Comparison of ENCODE assay signal across 10 mouse cellular contexts in genomic region chr10:43035579-43035978, GRCm38 (mm10).
DNase-seq lines count a peak whose midpoint lies in the region; ATAC-seq and TF ChIP-seq lines count a peak whose summit lies in the region.
"Had no signal": no experiment of that assay in that cellular context is flagged by ENCODE, and none has a peak within 500 bp of the region (broad histone marks: within the 10 kb centered on the region; RNA-seq: fewer than 3 reads in every experiment).

No protein-coding gene starts in this region.

- 60% methylated on average over 8 of the region's 8 CpGs for WGBS in intestine, embryonic 15.5 days
- 70% methylated on average over 8 of the region's 8 CpGs for WGBS in intestine, postnatal 0 days

- no peak overlapping the region for H3K4me3 ChIP-seq in intestine, embryonic 15.5 days (replicated peaks)
- H3K4me3 ChIP-seq in intestine, postnatal 0 days (ENCODE audit: low read depth, low read length): no peak overlapping the region
- H3K4me3 ChIP-seq in left cerebral cortex, adult 2 months: no peak overlapping the region
- H3K4me3 ChIP-seq: layer of hippocampus, adult 2 months had no signal

- no peak for TF ChIP-seq CTCF in intestine, postnatal 0 days (IDR thresholded peaks at IDR 0.05; ENCODE audit: low read depth)
- no peak for TF ChIP-seq CTCF in left cerebral cortex, adult 2 months (IDR thresholded peaks at IDR 0.05)

- 0 out of 2 replicates have a peak, but pooled peaks cover 5% of the 10 kb centered on the region for H3K4me1 ChIP-seq in intestine, embryonic 15.5 days (replicated peaks)
- H3K4me1 ChIP-seq in intestine, postnatal 0 days (replicated peaks; ENCODE audit: control insufficient read depth, insufficient read depth, low read length): no peaks in the 10 kb centered on the region

- no peak overlapping the region for H3K4me2 ChIP-seq in intestine, embryonic 15.5 days (replicated peaks)
- H3K4me2 ChIP-seq in intestine, postnatal 0 days (replicated peaks; ENCODE audit: low read depth): no peak overlapping the region

- no peaks in the 10 kb centered on the region for H3K36me3 ChIP-seq in intestine, embryonic 15.5 days
- H3K36me3 ChIP-seq in intestine, postnatal 0 days (ENCODE audit: control insufficient read depth, insufficient read depth): no peaks in the 10 kb centered on the region

- no peaks in the 10 kb centered on the region for H3K27me3 ChIP-seq in intestine, embryonic 15.5 days (replicated peaks)
- H3K27me3 ChIP-seq in intestine, postnatal 0 days (replicated peaks; ENCODE audit: control insufficient read depth, insufficient read depth, low read length): no peaks in the 10 kb centered on the region

- intact Hi-C loops in left cerebral cortex, adult 2 months (cut with DNase I): no loop called here

- peak; percentile 8; the same call in 1 of the 2 replicates for ATAC-seq in intestine, embryonic 15.5 days
- ATAC-seq in intestine, postnatal 0 days: no peak
- no peak for ATAC-seq in megakaryocyte, adult 5-6 weeks (ENCODE audit: poor library complexity, severe bottlenecking)
- ATAC-seq: forebrain, embryonic 14.5 days had no signal

- H3K9me3 ChIP-seq in intestine, embryonic 15.5 days: no peaks in the 10 kb centered on the region
- H3K9me3 ChIP-seq in intestine, postnatal 0 days (ENCODE audit: control insufficient read depth): no peaks in the 10 kb centered on the region

- no peak overlapping the region for H3K9ac ChIP-seq in intestine, embryonic 15.5 days
- H3K9ac ChIP-seq in intestine, postnatal 0 days (ENCODE audit: low read depth, low read length): no peak overlapping the region

- peak; percentile 9 for DNase-seq in 3T3-L1 (ENCODE audit: low read depth, low spot score)
- peak; percentile 66 for DNase-seq in brain, adult 2 months (ENCODE audit: low read depth, low spot score)
- peak; percentile 50 for DNase-seq in heart, adult 8-10 months (ENCODE audit: low spot score)
- no peak for DNase-seq in yolk sac, embryonic 10.5 days (ENCODE audit: low spot score)
- DNase-seq in left cerebral cortex, adult 2 months (ENCODE audit: extremely low spot score in 1 of 2, low spot score in 2 of 2): no peak

- H3K27ac ChIP-seq in intestine, embryonic 15.5 days: no peak overlapping the region
- no peak overlapping the region for H3K27ac ChIP-seq in intestine, postnatal 0 days (ENCODE audit: low read depth, low read length)
- H3K27ac ChIP-seq in left cerebral cortex, adult 2 months: no peak overlapping the region
- H3K27ac ChIP-seq: layer of hippocampus, adult 2 months had no signal

Comparison
In these comparisons a context has a peak if more than half of its experiments do, and no peak if none do; other contexts are left out.
1. DNase-seq: peak in 3T3-L1 (single experiment), brain, adult 2 months (single experiment) and heart, adult 8-10 months (single experiment); none in yolk sac, embryonic 10.5 days (single experiment) and left cerebral cortex, adult 2 months (0 of 2).